Mouse (Mus musculus) adrenal gland, postnatal 10 days (tissue): ENCODE results near the gene Gm1113. TPM values are rescaled to one million over a fixed set of nuclear protein-coding genes. Genes with fewer than 3 reads are reported as not detected.

Experiments used
- DNase-seq: peaks from one replicate; pipeline ENCODE4 v3.0.0; 2021; ENCODE audit warnings: mixed read lengths
- long read RNA-seq, 2 experiments: library from polyadenylated mRNA; stranded (forward); transcript quantifications; one replicate each; pipeline ENCODE4 v2.0.0; 2021
- total RNA-seq, 2 experiments: library from RNA; stranded (reverse); gene quantifications; 2 replicates each; pipeline ENCODE4 v1.2.3; 2021

Gene Gm1113
- total RNA-seq: not detected
- long read RNA-seq, experiment 1: 0 reads
- long read RNA-seq, experiment 2: 0 reads

DNA sequence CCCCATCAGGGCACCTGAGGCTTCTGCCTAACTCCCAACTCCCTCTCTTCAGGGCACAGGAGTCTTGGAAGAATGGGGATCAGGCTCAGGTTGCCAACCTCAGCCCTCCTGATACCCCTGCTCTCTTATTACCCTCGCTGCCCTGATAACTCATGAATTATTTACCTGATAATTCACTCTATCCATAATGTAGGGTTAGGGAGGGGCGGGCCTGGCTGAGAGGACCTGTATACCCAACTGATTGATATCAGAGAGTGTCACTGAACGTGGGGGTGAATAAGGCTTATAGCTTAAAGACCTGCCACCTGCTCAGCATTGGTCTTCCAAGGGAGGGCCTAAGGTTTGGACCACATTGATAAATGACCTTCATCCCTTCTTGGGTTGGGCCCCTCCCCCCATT, at the start of gene Gm1113:
Gene Gm1113, minus strand, starts transcription at position 101 of the 400 bp plus-strand sequence.
- no peak for DNase-seq

DNA sequence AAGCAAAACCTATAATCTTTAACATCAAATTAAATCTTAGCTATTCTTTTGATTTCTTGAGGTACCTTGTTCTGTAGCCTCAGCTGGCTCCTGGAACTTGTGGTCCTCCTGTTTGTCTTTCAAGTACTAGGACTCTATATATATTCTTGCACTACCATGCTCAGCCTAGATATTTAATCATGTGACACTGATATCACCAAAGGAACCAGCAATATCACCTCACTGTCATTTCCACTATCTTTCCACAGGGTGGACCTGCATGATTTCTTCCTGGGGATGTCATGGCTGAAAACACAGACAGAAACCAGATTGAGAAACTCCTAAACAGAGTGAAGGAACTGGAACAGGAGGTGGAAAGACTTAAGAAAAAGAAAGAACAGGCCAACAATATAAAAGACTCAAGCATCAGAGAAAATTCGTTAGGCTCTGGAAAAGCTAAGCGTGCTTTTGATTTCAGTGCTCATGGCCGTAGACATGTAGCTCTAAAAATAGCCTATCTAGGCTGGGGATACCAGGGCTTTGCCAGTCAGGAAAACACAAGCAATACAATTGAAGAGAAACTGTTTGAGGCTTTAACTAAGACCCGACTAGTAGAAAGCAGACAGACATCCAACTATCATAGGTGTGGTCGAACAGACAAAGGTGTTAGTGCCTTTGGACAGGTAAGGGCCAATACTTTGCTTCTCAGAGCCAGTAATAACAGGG, 46.6 kb upstream of the Gm1113 start:
- DNase-seq: no peak

DNA sequence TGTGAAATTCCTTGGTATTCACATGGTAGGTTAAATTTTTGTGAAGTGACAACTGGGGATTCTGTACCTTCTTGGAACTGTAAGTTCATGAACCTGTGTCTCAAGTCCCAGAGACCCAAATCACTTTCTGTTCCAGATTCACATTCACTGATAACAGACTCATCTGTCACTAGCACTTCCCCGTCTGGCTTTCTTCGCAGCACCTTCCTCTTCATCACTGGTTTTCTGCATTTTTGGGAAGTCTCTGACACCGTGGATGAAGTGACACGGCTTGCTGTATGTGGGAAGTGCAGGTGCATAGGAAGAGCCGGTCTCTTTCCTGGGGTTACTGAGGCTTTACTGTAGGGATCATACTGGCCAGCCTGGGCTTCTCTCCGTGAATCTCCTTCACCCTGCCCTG, 43.5 kb upstream of the Gm1113 start:
- no peak for DNase-seq

DNA sequence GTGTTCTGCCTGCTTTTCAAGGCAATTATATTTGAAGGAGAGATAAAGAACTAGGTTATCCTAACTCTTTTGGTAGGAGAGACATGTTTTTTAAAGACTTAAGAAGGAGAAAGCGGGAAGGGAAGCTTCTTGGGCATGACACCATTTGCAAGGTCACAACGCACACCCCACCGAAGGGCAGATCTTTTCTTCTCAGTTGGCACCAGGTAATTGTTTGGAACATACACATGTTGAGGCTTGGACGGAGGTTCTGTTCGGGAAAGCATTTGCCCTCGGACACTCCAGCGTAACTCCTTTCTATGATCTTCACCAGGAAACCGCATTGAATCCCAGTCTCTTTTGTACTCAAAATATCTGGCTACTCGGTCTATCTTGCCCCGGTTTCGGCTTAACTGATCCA, 43.0 kb upstream of the Gm1113 start:
- DNase-seq: no peak

DNA sequence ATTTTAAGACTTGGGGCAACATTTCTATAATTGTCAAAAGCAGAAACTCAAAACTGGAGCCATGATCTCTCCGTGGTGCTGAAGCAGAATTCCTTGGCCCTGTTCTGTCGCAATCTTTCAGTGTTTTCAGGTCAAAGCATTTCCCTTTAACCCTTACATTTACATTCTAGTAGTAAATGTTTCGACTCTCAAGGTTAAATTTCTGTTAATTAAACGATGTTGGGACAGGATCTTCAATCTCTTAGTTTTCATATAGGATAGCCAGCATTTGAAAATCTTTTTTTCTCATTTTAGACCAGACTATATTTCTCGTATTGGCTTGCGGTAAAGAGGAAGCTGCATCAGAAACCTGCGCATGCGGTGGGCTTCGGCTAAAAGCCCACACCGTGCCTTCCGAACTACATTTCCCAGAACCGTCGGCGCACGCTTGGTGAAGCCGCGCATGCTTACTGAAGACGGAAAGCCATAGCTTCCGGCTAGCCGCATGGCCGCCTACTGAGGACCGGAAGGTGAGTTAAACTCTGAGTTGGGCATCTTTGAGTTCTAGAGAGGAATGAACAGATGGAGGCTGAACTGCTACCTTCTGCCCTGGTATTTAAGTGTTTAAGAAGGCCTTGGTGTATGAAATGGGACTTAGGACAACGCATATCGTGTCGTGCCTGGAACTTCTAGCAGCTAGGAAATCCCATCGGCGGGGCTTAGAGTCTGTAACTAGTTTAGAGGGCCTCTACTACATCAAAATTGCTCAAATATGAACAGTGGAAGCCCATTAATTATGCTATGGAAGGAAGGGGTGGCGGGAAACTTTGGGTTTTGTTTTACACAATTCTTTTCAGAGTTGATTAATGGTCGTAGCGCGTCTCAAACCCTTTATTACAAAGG, 41.2 kb upstream of the Gm1113 start:
- DNase-seq: peak; percentile 83

DNA sequence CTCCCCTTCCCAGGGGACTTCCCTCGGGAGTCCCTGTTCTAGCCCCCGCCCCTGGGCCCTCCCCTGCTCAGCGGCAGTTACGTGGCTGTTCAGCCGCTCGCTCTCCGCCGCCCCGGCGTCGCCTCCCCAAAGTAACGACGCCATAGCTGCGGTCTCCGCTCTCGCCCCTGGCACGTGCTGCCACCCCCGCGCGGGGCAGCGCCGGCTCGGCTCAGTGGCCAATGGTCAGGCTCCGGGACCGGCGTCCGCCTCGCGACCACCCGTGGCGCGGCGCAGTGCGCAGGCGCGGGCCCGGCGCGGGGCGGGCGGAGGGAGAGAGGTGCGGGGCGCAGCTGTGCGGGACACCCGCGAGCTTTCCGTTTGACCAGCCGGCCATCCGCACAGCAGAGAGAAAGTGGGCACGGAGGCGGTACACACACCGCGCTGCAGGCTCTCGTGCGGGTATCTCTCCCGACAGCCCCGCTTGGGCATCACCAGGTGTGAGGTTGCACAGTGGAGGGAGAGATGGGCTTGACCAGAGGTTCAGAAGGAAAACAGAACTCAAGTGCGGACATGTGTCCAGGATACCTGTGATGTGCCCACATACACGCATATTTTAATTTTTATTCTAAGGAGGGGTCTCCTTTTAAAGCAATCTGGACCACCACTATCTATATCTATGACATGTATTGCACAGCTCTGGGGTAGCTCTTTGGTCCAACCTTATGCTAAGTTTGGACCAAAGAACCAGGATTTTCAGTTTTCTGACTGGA, 40.4 kb upstream of the Gm1113 start, which contains the start of the genes Ddx25 and Pus3:
Gene Ddx25, minus strand, starts transcription at position 272 of the 752 bp plus-strand sequence.
Gene Pus3, plus strand, starts transcription at position 339 of the 752 bp plus-strand sequence.
- peak; percentile 28 for DNase-seq

DNA sequence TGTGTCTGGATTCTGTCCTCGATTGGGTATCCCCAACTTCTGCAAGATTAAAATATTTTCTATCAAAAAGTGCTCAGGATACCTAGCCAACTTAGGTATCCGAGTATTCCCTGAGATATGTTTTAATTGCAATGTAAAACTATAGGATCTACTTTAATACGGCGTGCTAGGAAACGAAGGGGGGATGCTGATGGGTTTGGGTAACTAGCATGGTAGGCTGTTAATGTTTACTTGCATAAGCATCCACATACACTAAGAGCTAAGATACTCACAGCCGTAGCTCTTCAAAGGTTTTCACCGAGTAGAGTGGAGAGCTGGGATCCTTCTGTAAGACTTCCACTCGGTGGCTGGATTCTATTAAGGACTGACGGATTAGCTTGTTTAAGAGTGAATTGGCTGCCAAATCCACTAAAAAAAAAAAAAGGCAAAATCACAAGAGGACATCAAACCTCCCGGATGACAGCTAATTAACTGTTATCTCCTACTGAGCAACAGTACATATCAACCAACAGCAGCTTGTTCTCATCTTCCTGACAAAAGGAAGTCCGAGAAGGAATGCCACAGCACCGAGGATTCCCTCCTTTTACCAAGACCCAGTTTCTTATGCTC, 38.5 kb upstream of the Gm1113 start:
- no peak for DNase-seq

DNA sequence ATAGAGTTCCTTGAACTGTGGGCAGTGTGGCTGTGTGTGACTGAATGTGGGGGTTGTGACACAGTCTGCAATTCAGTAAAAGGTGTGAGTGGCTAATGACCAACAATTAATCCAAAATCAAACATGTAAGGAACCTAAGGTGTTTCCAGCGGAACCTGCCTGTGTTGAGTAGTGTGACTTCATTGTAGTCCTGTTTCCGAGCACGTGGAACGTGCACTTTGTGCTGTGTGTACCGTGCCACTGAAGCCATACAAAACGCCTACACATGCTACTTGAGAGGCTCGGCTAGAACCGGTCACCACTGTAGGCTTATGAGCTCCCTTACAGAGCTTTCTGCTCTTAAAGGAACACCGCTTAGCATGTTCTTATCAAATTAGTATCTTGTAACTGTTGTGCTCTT, 30.4 kb upstream of the Gm1113 start:
- DNase-seq: no peak

DNA sequence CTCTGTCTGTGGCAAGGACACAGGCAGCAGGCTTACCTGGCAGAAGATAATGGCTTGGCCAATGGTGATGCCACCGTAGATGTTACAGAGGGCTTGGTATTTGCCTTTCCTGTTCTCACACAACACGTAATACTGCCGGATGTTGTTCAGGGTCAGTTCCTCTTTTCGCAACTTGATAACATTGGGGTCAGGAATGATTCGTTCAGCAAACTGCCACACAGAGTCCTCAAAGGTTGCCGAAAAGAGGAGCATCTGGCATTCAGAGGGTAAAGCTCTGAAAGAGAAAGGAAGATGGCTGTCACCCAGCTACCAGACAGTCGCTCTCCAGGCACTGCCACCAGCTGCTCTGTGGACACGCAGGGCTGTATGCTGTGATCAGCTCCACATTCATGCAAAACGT, 28.7 kb upstream of the Gm1113 start:
- no peak for DNase-seq

DNA sequence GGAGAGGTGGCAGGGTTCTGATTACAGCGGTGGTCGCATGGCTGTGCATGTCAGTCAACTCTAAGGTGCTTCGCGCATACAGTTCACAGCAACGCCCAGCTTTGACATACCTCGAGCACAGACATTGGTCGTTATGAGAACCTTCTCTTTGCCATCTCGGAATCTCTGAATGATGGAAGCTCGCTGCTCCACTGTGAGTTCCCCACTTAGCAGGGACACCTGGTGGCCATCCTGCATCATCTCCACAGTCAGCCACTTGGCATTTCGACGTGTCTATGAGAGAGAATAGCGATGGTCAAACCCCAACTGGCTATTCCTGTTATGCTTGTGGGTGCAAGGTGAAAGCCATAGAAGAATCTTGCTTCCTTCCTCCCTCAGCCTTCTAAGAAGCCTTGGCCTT, 27.6 kb upstream of the Gm1113 start:
- DNase-seq: no peak

DNA sequence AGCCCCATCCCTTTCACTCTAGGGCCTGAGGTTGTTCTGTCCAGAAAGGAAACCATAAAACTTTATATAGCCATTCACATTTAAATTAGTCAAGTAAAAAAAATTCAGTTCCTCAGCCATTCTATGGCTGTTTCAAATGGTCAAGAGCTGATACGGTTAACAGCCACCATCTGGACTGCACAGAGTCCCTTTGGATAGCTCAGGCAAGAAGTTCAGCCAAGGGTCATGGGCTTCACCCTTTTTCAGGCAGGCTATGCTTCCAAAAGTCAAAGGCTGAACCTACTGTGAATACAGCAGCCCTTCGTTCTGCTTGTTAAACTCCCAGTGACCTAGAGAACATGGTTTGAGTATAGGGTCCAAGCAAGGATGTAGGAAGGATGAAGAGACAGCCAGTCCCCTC, 26.6 kb upstream of the Gm1113 start:
- peak; percentile 18 for DNase-seq

DNA sequence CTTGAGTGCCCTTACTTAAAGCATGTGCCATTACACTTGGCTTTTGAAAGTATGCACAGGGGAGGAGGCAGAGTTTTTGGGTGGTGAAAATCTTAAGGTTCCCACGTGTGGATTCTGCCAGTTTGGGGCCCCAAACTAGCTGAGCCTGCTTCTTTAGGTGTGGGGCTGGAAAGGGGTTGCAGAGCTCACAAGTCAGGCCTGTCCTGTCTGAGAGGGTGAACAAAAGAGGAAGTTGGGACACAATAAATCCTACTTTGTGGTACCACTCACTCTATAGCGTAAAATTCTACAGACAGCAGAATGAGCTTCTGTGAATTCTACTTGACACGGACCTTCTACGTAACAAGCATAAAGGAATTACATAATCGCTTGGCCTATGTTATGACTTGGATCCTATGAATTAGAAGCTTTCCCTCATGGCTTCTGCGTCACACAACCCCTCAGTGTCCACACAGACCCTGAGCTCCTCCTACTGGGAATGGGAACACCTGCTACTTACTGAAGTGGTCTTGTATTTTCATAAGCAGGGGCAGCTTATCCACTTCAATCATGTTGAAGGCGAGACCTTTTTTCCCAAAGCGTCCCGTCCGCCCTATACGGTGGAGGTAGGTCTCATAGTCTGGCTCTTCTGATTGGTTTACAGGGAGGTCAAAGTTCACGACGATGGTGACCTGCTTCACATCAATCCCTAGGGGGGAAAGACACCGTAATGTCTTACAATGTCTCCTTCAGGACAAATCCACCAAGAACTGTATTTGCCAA, 25.2 kb upstream of the Gm1113 start:
- DNase-seq: no peak

DNA sequence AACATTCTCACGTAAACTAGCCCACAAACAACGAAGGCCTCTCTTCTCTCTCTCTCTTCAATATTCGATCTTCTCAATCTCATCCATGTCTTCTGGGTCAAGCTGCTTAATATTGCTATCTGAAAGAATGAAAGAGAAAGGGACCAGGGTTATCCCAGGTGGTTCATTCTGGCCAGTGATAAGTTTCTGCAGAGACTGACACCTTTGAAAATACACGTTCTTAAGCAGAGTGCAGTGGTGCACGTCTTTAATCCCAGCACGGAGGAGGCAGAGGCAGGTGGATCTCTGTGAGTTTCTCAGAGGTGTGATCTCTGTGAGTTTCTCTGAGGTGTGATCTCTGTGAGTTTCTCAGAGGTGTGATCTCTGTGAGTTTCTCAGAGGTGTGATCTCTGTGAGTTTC, 23.9 kb upstream of the Gm1113 start:
- no peak for DNase-seq

DNA sequence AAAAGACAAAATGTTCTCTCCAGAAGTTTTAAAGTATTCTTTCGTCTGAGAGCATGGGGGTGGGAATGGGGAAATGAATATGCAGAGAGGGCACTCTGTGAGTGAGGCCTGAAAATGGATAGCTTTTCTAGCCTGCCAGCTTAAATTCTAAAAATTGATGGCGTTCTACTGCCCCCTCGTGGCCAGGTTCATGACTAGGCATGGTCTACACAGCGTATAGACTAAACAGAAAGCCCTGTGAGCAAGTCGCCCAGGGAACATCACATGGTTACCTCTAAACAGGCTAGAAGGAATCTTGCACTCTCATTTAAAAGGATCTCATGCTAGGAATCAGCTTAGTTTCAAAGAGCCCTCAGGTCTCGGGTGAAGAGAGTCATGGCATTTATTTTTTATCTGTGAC, 23.4 kb upstream of the Gm1113 start:
- peak; percentile 90 for DNase-seq

DNA sequence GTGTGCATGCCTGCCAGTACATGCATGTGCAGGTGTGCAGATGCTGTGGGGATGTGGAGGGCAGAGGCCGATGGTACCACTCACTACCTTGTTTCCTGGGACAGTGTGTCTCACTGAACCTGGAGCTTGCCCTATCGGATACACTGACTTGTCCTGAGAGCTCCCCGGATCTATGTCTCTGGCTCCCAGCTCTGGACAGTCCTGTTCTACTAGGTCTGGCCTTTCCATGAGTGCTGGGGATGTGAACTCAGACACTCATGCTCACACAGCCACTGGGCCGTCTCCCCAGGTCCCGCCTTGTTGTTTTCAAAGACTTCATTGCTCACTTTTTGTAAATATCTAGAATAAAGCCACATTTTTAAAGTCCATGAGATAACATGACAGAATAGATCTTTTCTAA, 23.0 kb upstream of the Gm1113 start:
- no peak for DNase-seq

DNA sequence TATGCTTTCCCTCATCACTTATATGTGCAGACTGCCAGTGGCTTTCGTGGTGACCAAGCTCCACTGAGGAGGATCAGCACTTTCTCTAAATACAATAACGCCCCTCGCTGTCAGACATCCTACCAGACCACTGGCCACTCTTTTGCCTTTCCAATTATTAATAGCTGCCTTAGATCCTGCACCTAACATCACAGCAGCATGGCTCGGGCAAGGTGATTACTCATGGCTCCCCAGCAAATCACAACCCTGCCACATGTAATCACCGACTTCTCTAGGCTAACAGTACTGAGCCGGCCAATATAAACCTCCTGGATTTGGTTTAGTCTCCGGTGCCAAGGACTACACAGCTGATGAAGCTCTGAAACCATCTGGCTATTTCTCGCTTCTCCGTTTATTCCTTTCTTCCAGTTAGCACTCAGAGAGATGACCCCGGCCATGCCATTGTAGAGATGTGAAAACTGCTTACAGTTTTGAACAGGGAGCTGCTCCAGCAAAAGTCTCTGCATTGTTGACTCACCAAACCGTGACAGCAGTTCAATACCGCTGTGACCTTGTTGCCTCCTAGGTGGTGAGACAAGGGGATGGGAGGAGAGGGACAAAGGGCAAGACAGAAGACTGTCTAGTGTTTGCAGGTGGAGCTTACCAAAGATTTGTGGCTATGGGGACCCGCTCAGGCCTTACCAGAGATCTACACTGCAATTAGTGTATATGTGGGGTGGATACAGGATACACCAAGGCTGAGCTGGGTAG, 21.1 kb upstream of the Gm1113 start:
- DNase-seq: no peak

DNA sequence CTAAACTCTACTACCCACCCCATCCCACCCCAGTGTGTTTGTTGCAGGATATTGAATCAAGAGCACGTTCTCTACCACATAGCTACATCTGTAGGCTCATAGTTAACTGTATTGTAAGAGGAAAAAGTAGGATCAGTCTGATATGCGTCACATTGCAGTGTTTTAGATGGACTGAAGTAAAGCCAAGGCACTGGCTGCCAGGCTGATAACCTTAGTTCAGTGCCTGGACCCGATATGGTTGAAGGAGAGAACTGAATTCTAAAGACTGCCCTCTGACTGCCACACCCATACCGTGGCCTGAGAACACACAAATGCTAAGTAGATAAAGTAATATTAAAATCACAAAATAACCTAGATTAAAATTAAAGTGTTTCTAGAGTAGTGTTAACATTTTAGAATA, 17.8 kb upstream of the Gm1113 start:
- DNase-seq: no peak

DNA sequence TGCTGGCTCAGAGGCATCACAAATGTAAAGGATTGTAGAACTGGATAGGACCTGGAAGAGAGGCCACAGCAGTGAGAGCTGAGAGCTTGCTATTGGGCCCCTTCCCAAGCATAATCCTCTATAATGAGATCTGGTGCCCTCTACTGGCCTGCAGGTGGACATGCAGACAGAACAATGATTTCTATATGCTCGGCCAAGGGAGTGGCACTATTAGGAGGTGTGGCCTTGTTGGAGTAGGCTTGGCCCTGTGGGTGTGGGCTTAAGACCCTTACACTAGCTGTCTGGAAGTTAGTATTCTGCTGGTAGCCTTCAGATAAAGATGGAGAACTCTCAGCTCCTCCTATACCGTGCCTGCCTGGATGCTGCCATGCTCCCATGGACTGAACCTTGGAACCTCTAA, 17.0 kb upstream of the Gm1113 start:
- DNase-seq: peak; percentile 49

DNA sequence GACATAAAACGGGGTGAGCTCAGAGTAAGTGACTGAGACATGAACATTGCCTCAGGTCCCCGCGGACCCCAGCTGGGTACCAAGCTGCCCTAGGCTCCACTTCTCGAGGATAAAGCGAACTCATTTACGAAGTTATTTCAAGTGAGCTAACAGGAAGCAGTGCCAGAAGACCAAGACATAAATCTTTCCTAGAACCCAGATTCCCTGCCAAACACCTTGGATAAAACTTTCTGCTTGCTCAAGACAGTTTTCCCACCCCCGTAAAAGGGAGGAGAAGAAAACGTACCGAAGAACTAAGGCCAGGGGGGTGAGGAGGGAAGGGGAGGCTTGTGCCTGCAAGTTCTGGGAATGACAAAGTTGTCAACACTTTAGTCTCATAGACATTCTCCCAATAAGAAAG, 15.2 kb upstream of the Gm1113 start:
- DNase-seq: no peak

DNA sequence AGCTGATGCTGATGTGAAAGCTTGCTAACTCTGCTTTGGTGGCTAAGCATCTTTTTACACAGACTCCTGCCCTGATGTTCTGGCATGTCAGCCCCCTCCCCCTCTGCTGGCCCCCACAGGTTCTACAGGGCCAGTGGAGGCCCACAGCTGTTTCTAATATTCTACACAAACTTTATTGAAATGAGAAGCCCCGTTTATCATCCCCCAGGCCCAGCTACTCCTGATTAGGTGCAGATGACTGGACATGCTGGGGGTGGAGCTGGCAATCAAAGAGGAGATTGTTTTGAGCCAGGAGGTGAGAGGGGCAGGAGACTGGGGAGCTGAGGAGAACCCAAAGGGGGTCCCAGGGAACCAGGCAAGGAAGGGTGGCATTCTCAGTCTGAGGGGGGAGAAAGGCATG, 11.7 kb upstream of the Gm1113 start:
- DNase-seq: no peak

DNA sequence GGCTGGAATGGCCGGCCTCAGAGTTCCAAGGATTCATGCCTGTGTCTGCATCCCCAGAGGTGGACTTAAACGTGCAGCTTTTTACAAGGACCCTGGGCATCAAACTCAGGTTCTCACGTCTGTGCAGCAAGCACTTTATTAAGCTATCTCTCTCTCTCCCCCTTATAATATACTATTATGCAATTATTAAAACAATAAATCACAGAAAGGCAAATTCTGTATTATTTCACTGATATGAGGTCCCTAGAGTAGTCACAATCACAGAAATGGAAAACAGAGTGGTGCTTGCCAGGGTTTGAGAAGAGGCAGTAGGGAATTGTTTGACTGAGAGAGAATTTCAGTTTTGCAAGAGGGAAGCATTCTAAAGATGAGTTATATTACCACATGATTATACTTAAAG, 11.1 kb upstream of the Gm1113 start:
- no peak for DNase-seq
